Mouse (Mus musculus) liver, embryonic 11.5 days (tissue): ENCODE results near the gene Iqgap2. TPM values are rescaled to one million over a fixed set of nuclear protein-coding genes. Genes with fewer than 3 reads are reported as not detected.

ENCODE experiments used
- ATAC-seq: fragments of 200-750 bp; cut with Nextera tagmentation; replicated peaks from 2 replicates; pipeline ENCODE4 v1.8.0; 2017; ENCODE audit warnings: moderate number of reproducible peaks, mild to moderate bottlenecking, moderate TSS enrichment, moderate library complexity; ENCODE audit not compliant: low FRiP score
- DNase-seq: peaks from one replicate; pipeline ENCODE4 v3.0.0-alpha.2; 2017; ENCODE audit warnings: low spot score
- H3K27ac ChIP-seq: fragments of 300-500 bp; sonication (generic); 2 replicates; pipeline ENCODE4 v1.5.1; 2014; ENCODE audit warnings: mild to moderate bottlenecking, low read depth, low read length, control low read depth
- H3K27me3 ChIP-seq: fragments of 300-500 bp; sonication (generic); replicated peaks from 2 replicates; pipeline ENCODE4 v1.6.1; 2014; ENCODE audit warnings: low read length, mixed read lengths; ENCODE audit not compliant: control insufficient read depth, insufficient read depth
- H3K36me3 ChIP-seq: fragments of 300-500 bp; sonication (generic); 2 replicates; pipeline ENCODE4 v1.6.1; 2014; ENCODE audit warnings: mild to moderate bottlenecking, low read length, moderate library complexity, mixed read lengths; ENCODE audit not compliant: control insufficient read depth, insufficient read depth
- H3K4me1 ChIP-seq: fragments of 300-500 bp; sonication (generic); replicated peaks from 2 replicates; pipeline ENCODE4 v1.6.1; 2014; ENCODE audit warnings: low read length, mixed read lengths; ENCODE audit not compliant: control insufficient read depth, insufficient read depth
- H3K4me2 ChIP-seq: fragments of 300-500 bp; sonication (generic); 2 replicates; pipeline ENCODE4 v1.6.1; 2014; ENCODE audit warnings: mild to moderate bottlenecking, control low read depth, moderate library complexity
- H3K4me3 ChIP-seq: fragments of 300-500 bp; sonication (generic); 2 replicates; pipeline ENCODE4 v1.5.1; 2014; ENCODE audit warnings: low read depth, low read length, control low read depth
- H3K9ac ChIP-seq: fragments of 300-500 bp; sonication (generic); 2 replicates; pipeline ENCODE4 v1.6.1; 2014; ENCODE audit warnings: low read depth, low read length, control low read depth
- H3K9me3 ChIP-seq: fragments of 300-500 bp; sonication (generic); 2 replicates; pipeline ENCODE4 v1.6.1; 2016; ENCODE audit warnings: low read length, inconsistent platforms, mixed read lengths; ENCODE audit not compliant: control insufficient read depth
- WGBS: fragments of 180-500 bp; shearing (Covaris S2); extraction: QIAGEN DNeasy Blood & Tissue Kit; methylation state at CpG from one replicate; pipeline ENCODE4 v1.1.7; 2014; 5-methylcytosine and 5-hydroxymethylcytosine counted together
- polyA plus RNA-seq: library from polyadenylated mRNA; unstranded; fragments of >200 nt; fragmentation: Nextera tagmentation; extraction: Ambion mirVana; gene quantifications from 2 replicates; pipeline ENCODE4 v1.2.1, GENCODE M21; 2014

Iqgap2 gene
- polyA plus RNA-seq, 1 experiment from 2014 or later, result 17.1 TPM

DNA sequence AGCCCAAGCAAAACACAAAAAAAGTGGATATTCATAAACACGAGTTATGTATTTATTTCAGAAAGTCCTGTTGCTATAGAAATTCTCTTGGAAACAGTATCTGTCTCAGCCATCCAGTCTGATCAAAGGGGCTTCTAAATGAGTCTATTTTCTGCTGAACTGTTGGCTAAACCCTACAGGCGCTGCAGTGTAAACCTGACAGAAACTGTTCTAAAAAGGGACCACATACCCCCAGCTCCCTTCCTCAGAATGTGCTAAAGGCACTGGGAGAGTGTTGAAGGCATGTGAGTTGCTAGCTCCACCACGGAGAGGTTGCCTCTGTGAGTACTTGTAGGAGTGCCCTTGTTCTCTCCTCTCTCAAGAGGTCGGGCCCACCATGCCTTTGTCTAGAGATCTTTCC, 19.7 kb downstream of the Iqgap2 start:
- no peaks in the 10 kb centered on the region; the same call in 1 of the 2 replicates for H3K4me1 ChIP-seq
- H3K27ac ChIP-seq, result no peak overlapping the region
- ATAC-seq (no peak), DNase-seq (no peak)
- H3K4me3 ChIP-seq, result no peak overlapping the region
- H3K9ac ChIP-seq, result no peak overlapping the region
- no peak overlapping the region for H3K4me2 ChIP-seq
- H3K9me3 ChIP-seq, result no peaks in the 10 kb centered on the region
- H3K27me3 ChIP-seq, result no peaks in the 10 kb centered on the region
- H3K36me3 ChIP-seq, result no peaks in the 10 kb centered on the region
- 57% methylated on average over 4 of the region's 4 CpGs for WGBS

DNA sequence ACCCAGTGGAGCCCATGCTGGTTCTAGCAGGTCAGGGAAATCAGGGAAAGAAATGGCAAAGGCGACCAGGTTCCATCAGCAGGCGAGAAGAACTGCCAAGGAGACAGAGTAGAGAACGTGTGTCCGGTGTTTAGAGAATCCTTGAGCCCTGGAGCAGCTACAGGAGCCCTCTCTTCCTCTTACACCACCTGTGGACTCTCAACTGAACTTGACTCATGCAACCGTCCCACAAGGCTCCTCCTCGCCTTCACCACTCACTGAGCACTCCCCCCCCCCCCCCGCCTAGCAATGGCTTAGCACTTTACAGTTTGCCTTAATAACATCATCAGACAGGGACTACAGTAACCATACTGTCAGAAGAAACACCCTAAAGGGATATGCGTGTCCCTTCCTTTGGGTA, 21.1 kb downstream of the Iqgap2 start:
- Histone ChIP-seq H3K9me3 (no peaks in the 10 kb centered on the region), H3K36me3 (no peaks in the 10 kb centered on the region), H3K27ac (no peak overlapping the region), H3K4me3 (no peak overlapping the region), H3K27me3 (no peaks in the 10 kb centered on the region), H3K4me1 (no peaks in the 10 kb centered on the region; the same call in 1 of the 2 replicates), H3K9ac (no peak overlapping the region), H3K4me2 (no peak overlapping the region)
- WGBS, result 76% methylated on average over 8 of the region's 8 CpGs
- ATAC-seq, result no peak
- DNase-seq, result no peak

DNA sequence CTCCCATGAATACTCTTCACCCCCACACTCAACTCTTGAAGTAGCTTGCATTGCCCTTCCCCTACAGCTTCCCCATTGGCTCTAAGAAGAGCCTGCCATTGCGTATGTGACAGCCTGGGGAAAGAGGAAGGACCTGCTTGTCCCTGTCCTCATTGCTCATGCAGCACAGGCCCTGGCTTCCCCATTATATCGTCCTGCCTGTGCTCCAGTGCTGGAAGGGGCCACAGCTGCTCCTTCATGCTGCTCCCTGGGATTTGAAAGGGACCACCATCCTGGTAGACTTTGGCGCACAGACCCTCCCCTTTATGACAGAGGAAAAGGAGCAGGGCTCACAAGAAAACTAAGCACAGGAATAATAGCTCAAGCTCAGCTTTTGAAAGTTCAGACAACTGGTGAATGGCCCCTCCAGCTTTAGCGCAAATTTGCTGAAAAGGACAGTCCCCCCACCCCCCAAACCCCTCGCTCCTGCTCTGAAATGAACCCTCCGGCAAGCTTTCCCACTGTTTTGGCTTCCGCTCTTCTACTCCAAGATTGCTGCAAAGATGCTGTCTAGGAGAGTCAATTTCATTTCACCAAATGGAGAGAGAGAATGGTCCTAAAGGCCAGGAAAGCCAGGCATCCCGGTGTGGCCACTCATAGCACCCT, 22.7 kb downstream of the Iqgap2 start:
- no peak overlapping the region for H3K4me3 ChIP-seq
- no peak overlapping the region for H3K9ac ChIP-seq
- DNase-seq (no peak), ATAC-seq (no peak)
- no peak overlapping the region for H3K27ac ChIP-seq
- 78% methylated on average over 8 of the region's 8 CpGs for WGBS
- H3K4me2 ChIP-seq, result no peak overlapping the region
- H3K27me3 ChIP-seq, result no peaks in the 10 kb centered on the region
- H3K36me3 ChIP-seq, result no peaks in the 10 kb centered on the region
- H3K9me3 ChIP-seq, result no peaks in the 10 kb centered on the region
- H3K4me1 ChIP-seq, result no peaks in the 10 kb centered on the region; the same call in 1 of the 2 replicates

DNA sequence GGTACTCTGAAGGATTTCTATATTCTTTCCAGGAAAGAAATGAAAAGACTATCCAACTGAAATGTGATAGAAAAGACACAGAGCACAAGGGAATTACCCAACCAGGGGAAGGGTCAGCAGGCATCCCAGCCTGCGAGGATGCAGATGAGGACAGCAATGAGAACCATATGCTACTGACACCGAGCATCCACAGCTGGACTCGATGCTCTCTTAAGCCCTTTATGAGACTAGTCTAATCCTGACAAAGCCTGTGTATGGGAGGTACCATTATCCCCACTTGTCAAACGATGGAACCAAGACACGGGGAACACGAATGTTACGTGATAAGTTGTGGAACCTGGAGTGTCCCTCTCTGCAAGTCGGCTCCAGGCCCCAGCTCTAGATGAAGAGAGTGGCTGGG, 29.5 kb downstream of the Iqgap2 start:
- 76% methylated on average over 8 of the region's 8 CpGs for WGBS
- Histone ChIP-seq H3K27ac (no peak overlapping the region), H3K4me3 (no peak overlapping the region), H3K4me1 (no peaks in the 10 kb centered on the region), H3K36me3 (no peaks in the 10 kb centered on the region), H3K9me3 (no peaks in the 10 kb centered on the region), H3K27me3 (no peaks in the 10 kb centered on the region), H3K9ac (no peak overlapping the region), H3K4me2 (no peak overlapping the region)
- no peak for DNase-seq
- ATAC-seq, result no peak

DNA sequence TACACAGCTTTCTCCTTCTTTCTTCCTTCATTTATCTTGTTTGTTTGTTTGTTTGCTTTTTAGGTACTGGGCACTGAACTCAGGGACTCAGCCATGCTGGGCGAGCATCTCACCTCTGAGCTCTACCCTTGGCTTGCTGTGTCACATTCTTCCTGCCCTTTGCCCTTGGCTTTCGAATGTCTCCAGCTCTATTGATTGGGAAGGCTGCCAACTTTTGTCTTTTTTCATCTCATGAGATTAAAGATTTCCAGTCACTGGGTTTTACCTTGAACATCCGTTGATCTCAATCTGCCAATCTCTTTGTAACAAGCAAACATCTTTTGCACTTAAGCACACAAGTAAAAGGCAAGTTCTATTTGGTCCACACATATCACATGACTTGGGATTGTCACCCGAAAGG, 32.5 kb downstream of the Iqgap2 start:
- Histone ChIP-seq H3K9me3 (no peaks in the 10 kb centered on the region), H3K27ac (no peak overlapping the region), H3K27me3 (no peaks in the 10 kb centered on the region), H3K4me1 (no peaks in the 10 kb centered on the region), H3K4me2 (no peak overlapping the region), H3K36me3 (no peaks in the 10 kb centered on the region), H3K9ac (no peak overlapping the region), H3K4me3 (no peak overlapping the region)
- WGBS, result 69% methylated on average over 4 of the region's 4 CpGs
- ATAC-seq (no peak), DNase-seq (no peak)

DNA sequence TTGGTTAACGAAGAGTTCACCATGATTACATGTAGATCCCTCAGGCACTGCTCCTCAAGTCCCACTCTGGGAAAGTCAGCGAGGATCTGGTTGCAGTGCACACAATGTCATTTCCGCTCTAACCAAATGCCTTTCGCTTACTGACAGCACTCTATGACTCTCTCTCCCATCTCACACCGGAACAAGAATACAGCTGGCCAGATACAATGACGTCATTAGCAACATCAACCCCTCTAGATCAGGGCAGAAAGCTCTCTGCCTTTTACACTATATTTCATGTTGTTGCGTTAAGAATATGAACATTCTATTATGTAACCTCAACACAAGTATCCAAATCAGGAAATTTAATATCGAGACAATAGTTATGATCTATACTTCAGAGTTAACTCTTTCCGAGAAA, 32.9 kb downstream of the Iqgap2 start:
- no peaks in the 10 kb centered on the region for H3K9me3 ChIP-seq

DNA sequence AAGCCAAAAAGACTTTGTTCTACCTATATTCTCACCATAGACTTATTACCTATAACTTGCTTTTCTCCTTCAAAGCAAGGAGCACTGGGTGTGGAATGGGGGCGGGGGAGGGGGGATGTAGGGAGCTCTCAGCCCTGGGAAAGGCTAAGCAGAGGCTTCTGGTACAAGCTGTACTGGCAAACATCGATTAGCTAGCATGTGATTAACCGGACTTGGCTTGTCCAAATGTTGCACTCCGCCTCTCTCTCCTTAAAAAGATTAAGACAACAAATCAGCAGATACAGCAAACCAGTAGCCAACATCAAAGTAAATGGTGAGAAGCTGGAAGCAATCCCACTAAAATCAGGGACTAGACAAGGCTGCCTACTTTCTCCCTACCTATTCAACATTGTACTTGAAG, 36.2 kb downstream of the Iqgap2 start:
- ATAC-seq, result no peak
- 84% methylated on average over 4 of the region's 4 CpGs for WGBS
- H3K4me1 ChIP-seq, result no peaks in the 10 kb centered on the region
- H3K36me3 ChIP-seq, result no peaks in the 10 kb centered on the region
- H3K27me3 ChIP-seq, result no peaks in the 10 kb centered on the region
- H3K27ac ChIP-seq, result no peak overlapping the region
- no peaks in the 10 kb centered on the region for H3K9me3 ChIP-seq
- DNase-seq, result no peak
- no peak overlapping the region for H3K9ac ChIP-seq
- no peak overlapping the region for H3K4me2 ChIP-seq
- no peak overlapping the region for H3K4me3 ChIP-seq

More for the DNA sequence above, 32.9 kb downstream of the Iqgap2 start:
- Histone ChIP-seq H3K4me2 (no peak overlapping the region), H3K4me1 (no peaks in the 10 kb centered on the region), H3K4me3 (no peak overlapping the region), H3K27ac (no peak overlapping the region), H3K9ac (no peak overlapping the region), H3K27me3 (no peaks in the 10 kb centered on the region), H3K36me3 (no peaks in the 10 kb centered on the region)
- DNase-seq (no peak), ATAC-seq (no peak)
- 87% methylated on average over 9 of the region's 9 CpGs for WGBS

DNA sequence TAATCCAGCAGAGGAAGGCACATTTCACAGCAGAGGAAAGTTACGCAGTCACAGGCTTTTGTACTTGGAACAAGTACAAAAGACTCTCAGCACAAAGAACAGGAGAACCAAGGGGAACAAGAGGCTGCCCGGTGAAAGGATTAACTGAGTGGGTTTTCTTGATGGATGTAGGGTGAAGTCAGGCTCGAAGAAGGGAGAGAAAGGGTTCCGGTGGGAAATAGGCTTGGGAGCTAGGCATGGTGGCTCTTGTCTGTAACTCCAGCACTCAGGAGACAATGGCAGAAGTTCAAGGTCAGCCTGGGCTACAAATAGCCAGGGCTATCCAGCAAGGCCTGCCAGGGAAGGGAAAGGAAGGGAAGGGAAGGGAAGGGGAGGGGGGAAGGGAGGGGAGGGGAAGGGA, 40.1 kb downstream of the Iqgap2 start:
- Histone ChIP-seq H3K27ac (no peak overlapping the region), H3K4me1 (no peaks in the 10 kb centered on the region), H3K4me3 (no peak overlapping the region), H3K36me3 (no peaks in the 10 kb centered on the region), H3K9ac (no peak overlapping the region), H3K27me3 (no peaks in the 10 kb centered on the region), H3K4me2 (no peak overlapping the region), H3K9me3 (no peaks in the 10 kb centered on the region)
- ATAC-seq (no peak), DNase-seq (no peak)
- 86% methylated on average over 4 of the region's 4 CpGs for WGBS

DNA sequence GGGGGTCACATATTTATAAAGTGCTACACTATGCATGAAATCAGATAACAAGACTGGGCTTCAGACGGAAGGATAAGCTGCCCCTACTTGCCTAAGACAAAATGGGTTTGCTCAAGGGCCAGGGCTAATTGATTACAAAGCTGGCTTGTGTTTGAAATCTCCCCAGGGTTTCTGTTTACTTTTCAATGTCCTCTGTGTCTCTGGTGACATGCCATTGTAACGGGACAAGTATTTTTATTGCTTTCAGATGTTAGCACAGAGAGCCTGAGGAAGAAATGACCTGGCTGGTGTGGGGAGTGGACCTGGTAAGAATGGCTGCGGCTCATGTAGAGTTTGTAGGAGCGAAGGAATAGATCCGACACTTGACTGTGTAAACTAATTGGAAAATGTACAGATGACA, 41.3 kb downstream of the Iqgap2 start:
- ATAC-seq (no peak), DNase-seq (no peak)
- H3K36me3 ChIP-seq, result no peaks in the 10 kb centered on the region
- no peak overlapping the region for H3K4me3 ChIP-seq
- no peak overlapping the region for H3K27ac ChIP-seq
- no peaks in the 10 kb centered on the region for H3K4me1 ChIP-seq
- 71% methylated on average over 5 of the region's 5 CpGs for WGBS
- no peaks in the 10 kb centered on the region for H3K9me3 ChIP-seq
- no peaks in the 10 kb centered on the region for H3K27me3 ChIP-seq
- no peak overlapping the region for H3K9ac ChIP-seq
- H3K4me2 ChIP-seq, result no peak overlapping the region
